Mouse (Mus musculus) B cell, adult 2 months (primary cell): Measurements from ENCODE around the gene Cmtm4.
"Not testable (repeated sequence)": the region's sequence is repeated elsewhere in the genome, so short reads cannot be mapped to it uniquely, and the experiment has no call there.

Experiments
- DNase-seq, 2 experiments: peaks; one replicate each; pipeline ENCODE4 v3.0.0; 2022

The Cmtm4 gene

DNA sequence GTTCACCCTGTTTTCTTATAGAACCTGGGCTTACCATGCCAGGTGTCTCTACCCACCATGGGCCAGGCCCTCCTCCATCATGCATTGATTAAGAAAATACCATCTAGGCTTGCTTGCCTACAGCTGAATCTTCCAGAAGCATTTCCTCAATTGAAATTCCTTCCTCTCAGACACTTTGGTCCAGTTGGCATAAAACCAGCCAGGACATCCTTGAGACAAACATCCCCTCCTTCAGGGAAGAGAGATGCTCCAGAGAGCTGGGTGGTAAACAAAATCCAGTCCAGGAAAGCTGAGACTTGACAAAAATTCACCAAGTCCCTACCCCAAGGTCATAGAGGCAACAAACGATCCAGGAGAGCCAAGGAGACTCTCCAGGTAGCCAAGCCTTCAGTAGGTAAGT lies 61.4 kb downstream of the Cmtm4 start:
- no peak for DNase-seq

DNA sequence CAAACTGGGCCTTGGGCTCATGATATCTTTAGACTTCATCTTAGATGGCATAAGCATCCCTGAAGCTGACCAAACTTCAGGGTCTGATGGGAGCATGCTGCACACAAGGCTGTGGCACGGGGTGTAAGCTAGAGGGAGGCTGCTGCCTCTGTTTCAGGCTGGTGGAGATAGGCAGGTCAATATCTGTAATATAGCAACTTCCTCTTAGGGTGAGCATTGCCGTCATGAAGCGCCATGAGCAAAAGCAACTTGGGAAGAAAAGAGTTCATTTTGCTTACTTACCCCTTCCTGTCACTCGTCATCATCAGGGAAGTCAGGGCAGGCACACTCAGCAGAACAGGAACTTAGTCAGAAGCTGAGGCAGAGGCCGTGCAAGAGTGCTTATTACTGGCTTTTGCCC lies 61.8 kb downstream of the Cmtm4 start:
- no peak for DNase-seq

DNA sequence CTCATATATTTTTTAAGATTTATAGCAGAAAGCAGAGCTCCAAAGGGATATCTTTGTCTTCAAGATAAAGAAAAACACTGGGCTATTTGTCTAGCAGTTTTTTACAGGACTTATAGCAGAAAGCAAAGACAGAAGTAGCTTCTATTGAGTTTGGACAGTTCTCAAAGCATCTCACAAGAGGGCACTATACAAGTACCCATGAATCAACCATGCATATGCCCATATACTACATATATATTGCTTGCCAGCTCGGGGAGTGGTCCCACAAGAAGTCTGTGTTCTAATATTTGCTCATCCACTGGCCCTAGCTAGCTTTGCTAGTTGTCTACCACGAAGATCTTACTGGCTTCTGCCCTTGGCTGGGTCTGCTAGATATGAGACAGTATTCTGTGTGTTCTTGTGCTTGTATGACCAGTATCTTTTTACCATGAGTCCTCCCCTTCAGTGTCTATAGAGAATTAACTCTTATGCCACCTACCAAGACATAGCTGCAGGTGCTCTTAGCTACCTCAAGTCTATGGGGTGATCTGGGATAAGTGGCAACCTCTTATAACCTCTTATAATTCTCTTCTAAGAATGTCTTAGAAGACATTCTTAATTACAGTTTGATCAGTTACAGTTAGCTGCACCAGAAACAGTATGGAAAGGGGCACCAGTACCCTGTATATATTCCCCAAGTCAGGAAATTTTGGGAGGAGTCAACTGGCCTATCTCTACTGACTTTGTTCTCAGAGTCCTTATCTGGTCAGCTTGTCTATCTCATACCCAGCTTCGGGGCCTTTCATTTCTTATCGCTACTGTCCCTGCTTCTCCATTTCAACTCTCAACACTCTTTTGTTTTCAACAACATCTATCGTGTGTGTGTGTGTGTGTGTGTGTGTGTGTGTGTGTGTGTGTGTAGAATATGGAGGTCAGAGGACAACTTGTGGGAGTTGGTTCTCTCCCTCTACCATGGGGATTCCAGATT lies 62.7 kb downstream of the Cmtm4 start:
- DNase-seq, result no peak

DNA sequence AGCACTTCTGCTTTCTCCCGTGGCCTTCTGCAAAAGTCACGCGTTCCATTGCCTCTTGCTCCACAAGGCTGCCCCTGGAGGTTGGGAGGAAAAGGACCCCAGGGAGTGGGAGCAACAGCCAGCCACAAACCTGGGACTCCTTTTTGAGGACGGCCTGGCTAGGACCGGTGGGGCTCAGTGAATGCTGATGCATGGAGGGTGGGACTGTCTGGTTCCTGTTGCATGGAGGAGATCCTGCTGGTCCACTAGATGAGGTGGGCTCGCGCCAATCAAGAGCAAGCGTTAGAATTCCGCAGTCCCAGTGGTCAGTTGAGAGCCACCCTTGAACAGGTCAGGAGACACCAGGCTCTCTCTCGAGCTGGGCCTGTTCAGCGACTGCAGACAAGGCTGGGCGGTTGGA lies 73.7 kb downstream of the Cmtm4 start, which contains the start of gene Cmtm2b:
Gene Cmtm2b, plus strand, starts transcription at position 301 of the 400 bp plus-strand sequence.
- DNase-seq, result not testable (repeated sequence)

DNA sequence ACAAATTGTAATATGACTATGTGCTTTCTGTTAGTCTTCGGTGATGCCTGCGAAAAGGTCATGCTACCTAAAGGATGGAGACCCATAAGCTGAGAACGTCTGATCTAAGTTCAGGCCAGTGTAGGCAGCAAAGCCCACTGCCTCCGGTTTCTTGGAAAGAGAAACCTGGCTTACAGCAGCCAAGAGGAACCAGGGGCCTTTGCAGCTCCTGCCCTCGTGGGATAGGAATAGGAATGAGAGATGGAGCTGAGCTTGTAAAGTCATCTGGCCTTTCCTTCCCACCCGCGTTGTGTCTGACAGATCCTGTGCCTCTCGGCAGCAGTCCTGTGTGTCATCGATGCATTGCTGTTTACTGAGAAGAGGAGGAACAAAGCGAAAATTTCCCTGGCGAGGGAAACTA lies 74.3 kb downstream of the Cmtm4 start, which contains the start of gene Gm11020:
Gene Gm11020, plus strand, starts transcription at position 301 of the 400 bp plus-strand sequence.
- DNase-seq, result not testable (repeated sequence)

DNA sequence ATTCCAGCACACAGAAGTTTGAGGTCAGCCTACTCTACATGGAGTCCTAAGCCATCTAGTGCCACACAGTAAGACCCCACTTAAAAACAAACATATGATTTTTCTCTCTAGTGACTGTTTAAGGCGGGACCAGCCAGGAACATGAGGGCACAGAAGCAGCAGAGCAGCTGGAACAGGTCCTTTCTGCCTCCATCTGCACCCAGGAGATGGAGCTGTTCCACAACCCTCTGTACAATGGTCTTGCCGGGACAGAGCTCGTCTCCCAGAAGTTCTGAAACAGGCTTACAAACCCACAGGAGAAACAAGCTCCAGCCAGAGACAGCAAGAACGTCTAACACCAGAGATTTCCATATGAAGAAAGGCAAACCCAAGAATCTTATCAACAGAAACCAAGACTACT lies 82.3 kb downstream of the Cmtm4 start:
- no peak for DNase-seq

DNA sequence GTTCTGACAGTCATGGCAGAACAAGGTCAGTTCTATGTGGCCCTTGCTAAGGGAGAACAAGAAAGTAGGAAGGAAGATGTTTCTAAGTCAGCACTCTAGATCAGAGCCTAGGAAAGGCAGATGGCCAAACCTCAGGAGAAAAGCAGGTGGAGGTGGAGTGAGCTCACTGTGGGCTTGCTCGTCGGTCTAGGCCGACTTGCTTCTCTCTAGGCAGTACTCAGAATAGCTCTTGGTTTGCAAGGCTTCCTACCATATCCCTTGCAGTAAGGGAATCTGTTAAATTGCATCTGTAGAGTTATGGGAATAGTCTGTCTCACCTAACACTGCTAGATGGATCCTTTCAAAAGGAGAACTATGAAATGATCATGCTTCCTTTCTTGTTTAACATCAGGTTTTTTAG lies 83.6 kb downstream of the Cmtm4 start:
- not testable (repeated sequence) for DNase-seq

DNA sequence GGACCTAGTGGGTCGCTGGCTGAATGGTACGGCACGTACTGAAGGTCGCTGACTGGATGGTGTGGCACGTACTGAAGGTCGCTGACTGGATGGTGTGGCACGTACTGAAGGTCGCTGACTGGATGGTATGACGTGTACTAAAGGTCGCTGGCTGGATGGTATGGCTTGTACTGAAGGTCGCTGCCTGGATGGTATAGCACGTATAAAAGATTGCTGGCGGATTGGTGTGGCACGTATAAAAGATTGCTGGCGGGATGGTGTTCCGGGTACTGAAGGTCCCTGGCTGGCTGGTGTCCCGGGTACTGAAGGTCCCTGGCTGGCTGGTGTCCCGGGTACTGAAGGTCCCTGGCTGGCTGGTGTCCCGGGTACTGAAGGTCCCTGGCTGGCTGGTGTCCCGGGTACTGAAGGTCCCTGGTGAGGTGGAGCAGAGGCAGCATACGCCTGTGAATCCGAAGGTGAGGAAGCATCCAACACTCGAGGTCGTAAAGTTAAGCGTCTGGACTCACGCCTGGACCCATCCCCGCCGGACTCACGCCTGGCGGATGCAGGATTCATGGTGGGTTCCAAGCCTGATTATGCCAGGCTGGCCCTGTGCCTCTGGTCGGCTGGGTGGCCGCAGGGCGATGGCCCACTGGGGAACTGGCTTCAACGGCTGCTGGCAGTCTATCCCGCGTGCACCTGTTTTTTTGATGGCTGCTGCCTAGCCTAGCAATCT lies 86.0 kb downstream of the Cmtm4 start, which contains the start of the genes Gm45711 and Cmtm1:
Gene Gm45711, minus strand, starts transcription at position 641 of the 715 bp plus-strand sequence.
Gene Cmtm1, minus strand, starts transcription at position 705 of the 715 bp plus-strand sequence.
- not testable (repeated sequence) for DNase-seq

DNA sequence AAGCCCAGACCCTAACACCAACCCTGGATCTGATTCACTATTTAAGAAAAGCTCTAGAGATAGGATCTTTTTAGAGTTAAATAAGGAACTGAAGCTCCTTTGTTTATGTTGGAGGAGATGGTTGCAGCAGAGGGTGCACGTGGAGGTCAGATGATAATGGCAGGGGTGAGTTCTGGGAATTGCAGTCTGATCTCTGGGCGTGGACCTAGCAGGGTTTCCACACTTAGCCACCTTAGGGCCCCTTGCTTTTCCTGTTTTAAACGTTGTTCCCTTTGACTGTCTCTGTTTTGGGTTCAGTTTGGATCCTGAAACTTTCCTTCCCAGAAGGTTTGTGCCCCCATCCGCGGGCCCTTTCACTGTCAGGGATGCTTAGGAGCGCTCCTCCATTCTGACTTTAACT lies 87.3 kb downstream of the Cmtm4 start:
- not testable (repeated sequence) for DNase-seq

DNA sequence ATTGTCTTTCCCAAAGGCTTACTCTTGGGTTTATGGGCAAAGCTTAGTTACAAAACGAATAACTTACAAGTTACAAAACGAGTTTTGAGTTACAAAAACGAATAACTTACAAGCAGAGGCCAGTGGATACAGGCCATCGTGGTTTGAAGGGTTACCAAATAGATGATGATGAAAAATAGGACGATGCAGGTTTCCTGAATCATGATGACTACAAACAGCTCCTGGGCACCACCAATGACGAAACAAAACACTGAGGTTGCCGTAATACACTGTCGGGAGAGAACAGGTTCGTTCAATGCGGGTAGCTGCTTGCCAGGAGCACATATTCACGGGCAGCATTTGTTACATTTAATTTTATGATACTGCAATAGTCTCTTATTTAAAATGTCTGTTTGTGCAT lies 90.6 kb downstream of the Cmtm4 start:
- DNase-seq, result no peak

DNA sequence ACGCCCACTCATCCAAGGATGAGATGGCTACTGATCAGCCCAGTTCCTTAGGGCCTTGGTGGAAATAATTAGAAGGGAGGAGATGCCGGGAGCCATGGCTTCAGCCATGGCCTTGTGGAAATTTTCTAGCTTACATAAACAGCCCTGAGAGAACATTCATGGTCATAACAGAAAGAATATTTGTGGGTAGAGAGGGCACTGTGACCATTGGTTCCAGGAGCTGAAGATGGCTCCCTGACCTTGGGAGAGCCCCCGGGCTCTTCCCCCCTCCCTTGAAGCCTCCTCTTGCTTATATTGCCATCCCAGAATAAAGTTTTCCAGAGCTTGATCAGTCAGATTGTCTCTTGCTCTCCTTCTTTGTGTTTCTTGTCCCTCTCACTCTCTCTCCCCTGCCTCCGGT lies 93.1 kb downstream of the Cmtm4 start:
- DNase-seq, result not testable (repeated sequence)

DNA sequence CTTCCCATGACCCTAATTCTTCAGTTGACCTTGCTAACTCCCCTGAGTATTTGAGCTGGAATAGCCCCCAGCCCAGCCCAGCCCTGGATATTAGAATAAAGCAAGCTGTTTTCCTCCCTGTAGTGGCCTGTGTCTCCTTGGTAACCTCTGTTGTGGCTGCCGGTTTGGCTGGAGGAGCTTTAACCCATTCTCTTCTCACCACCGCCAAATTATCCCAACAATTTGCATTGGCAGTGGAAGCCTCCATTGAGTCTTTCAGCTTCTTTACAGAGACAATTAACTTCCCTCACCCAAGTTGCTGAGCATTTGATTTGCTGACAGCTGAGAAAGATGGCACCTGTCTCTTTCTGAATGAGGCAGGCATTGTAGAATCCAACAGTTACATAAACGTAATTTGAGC lies 94.0 kb downstream of the Cmtm4 start:
- DNase-seq, result not testable (repeated sequence)
